11 mouse cellular contexts compared by ENCODE assay signal in genomic region chr1:47051109-47051508, GRCm38 (mm10).
"Had no signal": no experiment of that assay in that cellular context is flagged by ENCODE, and none has a peak within 500 bp of the region (broad histone marks: within the 10 kb centered on the region; RNA-seq: fewer than 3 reads in every experiment).

No protein-coding gene starts in this region.

- DNase-seq: kidney, adult 18-20 months; kidney, postnatal 10 days; kidney, postnatal 4 days; lung, adult 2 months; lung, postnatal 4 days; midbrain, embryonic 14.5 days; retina, postnatal 1 day; right cerebral cortex, postnatal 4 days; spleen, adult 18-20 months; thymus, adult 2 months; thymus, postnatal 36 days had no signal
